Mouse (Mus musculus) intestine, postnatal 0 days (tissue): ENCODE measurements around the gene Rnf224. TPM values are rescaled to one million over a fixed set of nuclear protein-coding genes. Genes with fewer than 3 reads are reported as not detected.
A peak's percentile ranks its signal among the peaks of the same experiment; 100 is the strongest.
"Not testable (repeated sequence)": the region's sequence is repeated elsewhere in the genome, so short reads cannot be mapped to it uniquely, and the experiment has no call there.

Experiments used
- ATAC-seq: fragments of 200-750 bp; cut with Nextera tagmentation; 2 replicates; pipeline ENCODE4 v1.8.0; 2017; ENCODE audit warnings: mild to moderate bottlenecking, moderate TSS enrichment, moderate library complexity
- H3K27ac ChIP-seq: fragments of 300-500 bp; sonication (generic); 2 replicates; pipeline ENCODE4 v1.5.1; 2014; ENCODE audit warnings: mild to moderate bottlenecking, low read depth, low read length, moderate library complexity
- H3K27me3 ChIP-seq: fragments of 300-500 bp; sonication (generic); replicated peaks from 2 replicates; pipeline ENCODE4 v1.6.1; 2014; ENCODE audit warnings: low read length, mixed read lengths; ENCODE audit not compliant: control insufficient read depth, insufficient read depth
- H3K36me3 ChIP-seq: fragments of 300-500 bp; sonication (generic); 2 replicates; pipeline ENCODE4 v1.6.1; 2014; ENCODE audit warnings: mild to moderate bottlenecking, moderate library complexity; ENCODE audit not compliant: control insufficient read depth, insufficient read depth
- H3K4me1 ChIP-seq: fragments of 300-500 bp; sonication (generic); replicated peaks from 2 replicates; pipeline ENCODE4 v1.6.1; 2014; ENCODE audit warnings: antibody characterized with exemption, low read length, mixed read lengths; ENCODE audit not compliant: control insufficient read depth, insufficient read depth
- H3K4me2 ChIP-seq: fragments of 300-500 bp; sonication (generic); replicated peaks from 2 replicates; pipeline ENCODE4 v1.6.1; 2014; ENCODE audit warnings: low read depth, mild to moderate bottlenecking, moderate library complexity
- H3K4me3 ChIP-seq: fragments of 300-500 bp; sonication (generic); 2 replicates; pipeline ENCODE4 v1.5.1; 2014; ENCODE audit warnings: low read depth, low read length
- H3K9ac ChIP-seq: fragments of 300-500 bp; sonication (generic); 2 replicates; pipeline ENCODE4 v1.6.1; 2014; ENCODE audit warnings: mild to moderate bottlenecking, low read depth, low read length
- H3K9me3 ChIP-seq: fragments of 300-500 bp; sonication (generic); 2 replicates; pipeline ENCODE4 v1.6.1; 2016; ENCODE audit warnings: mixed run types; ENCODE audit not compliant: control insufficient read depth
- CTCF ChIP-seq: sonication (generic); IDR thresholded peaks from 2 replicates; pipeline ENCODE4 v1.5.1; 2016; ENCODE audit warnings: low read depth, mild to moderate bottlenecking, control low read depth, antibody characterized with exemption, moderate library complexity
- WGBS: fragments of 180-500 bp; shearing (Covaris S2); extraction: QIAGEN DNeasy Blood & Tissue Kit; methylation state at CpG from one replicate; pipeline ENCODE4 v1.1.7; 2014; 5-methylcytosine and 5-hydroxymethylcytosine counted together
- polyA plus RNA-seq: library from polyadenylated mRNA; unstranded; fragments of >200 nt; fragmentation: Nextera tagmentation; extraction: Ambion mirVana; gene quantifications from 2 replicates; pipeline ENCODE4 v1.2.1, GENCODE M21; 2015

Gene Rnf224
- polyA plus RNA-seq, 1 experiment from 2014 or later: 0.09 TPM

- H3K4me3 ChIP-seq: peak overlapping the region; percentile 92
These were observed 27.7 kb upstream of the Rnf224 start for GRCm38 (mm10) chr2:25264286-25264660.

DNA sequence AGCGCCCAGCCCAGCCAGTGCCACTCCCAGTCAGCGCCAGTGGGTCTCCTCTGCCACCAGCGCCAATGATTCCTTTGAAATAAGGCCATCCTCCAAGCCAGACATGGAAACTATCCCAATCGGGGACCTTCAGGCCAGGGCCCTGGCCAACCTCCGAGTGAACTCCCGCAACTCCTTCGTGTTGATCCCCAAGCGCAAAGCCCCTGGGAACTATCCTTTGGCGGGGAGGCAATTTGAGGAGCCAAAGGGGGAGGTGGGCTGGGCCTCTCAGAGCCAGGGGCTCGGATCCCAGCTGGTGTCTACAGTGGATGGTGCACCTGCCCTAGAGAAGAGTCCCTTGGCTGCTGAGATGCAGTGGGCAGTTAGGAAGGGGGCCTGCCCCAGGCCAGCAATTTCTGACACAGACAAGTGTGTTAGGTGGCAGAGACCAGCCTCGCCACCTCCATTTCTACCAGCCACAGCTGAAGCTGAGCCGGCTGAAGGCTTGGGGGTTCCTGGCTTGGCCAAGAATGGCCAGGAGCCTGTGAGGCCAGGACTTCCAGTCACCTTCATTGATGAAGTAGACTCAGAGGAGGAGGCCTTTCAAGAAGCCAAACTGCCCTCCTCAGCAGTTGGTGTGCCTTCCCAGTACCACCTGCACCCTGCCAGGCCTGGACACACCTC is 27.2 kb upstream of the Rnf224 start:
- H3K4me1 ChIP-seq: no peaks in the 10 kb centered on the region
- ATAC-seq: no peak
- no peaks in the 10 kb centered on the region for H3K9me3 ChIP-seq
- H3K27me3 ChIP-seq: no peaks in the 10 kb centered on the region
- peak overlapping the region; percentile 94 for H3K4me2 ChIP-seq
- TF ChIP-seq CTCF: no peak
- peaks cover 8% of the 10 kb centered on the region for H3K36me3 ChIP-seq
- H3K9ac ChIP-seq: peak overlapping the region; percentile 78
- peak overlapping the region; percentile 93 for H3K27ac ChIP-seq
- H3K4me3 ChIP-seq: peak overlapping the region; percentile 92
- WGBS: 21% methylated on average over 12 of the region's 12 CpGs

More at GRCm38 (mm10) chr2:25264286-25264660, 27.7 kb upstream of the Rnf224 start:
- no peak for ATAC-seq
- Histone ChIP-seq H3K9ac (peak overlapping the region; percentile 78), H3K9me3 (no peaks in the 10 kb centered on the region), H3K4me1 (no peaks in the 10 kb centered on the region), H3K27ac (peak overlapping the region; percentile 93), H3K27me3 (no peaks in the 10 kb centered on the region), H3K36me3 (peaks cover 14% of the 10 kb centered on the region), H3K4me2 (peak overlapping the region; percentile 94)
- 48% methylated on average over 5 of the region's 5 CpGs for WGBS
- TF ChIP-seq CTCF: no peak

GRCm38 (mm10) chr2:25262795-25263622 is 26.4 kb upstream of the Rnf224 start:
- H3K4me2 ChIP-seq: peak overlapping the region; percentile 94
- H3K9me3 ChIP-seq: no peaks in the 10 kb centered on the region
- peak; percentile 20; the same call in 1 of the 2 replicates for TF ChIP-seq CTCF
- no peak for ATAC-seq
- no peaks in the 10 kb centered on the region for H3K27me3 ChIP-seq
- no peaks in the 10 kb centered on the region for H3K4me1 ChIP-seq
- H3K27ac ChIP-seq: peak overlapping the region; percentile 93
- WGBS: 0% methylated on average over 79 of the region's 82 CpGs
- peaks cover under 1% of the 10 kb centered on the region; the same call in 1 of the 2 replicates for H3K36me3 ChIP-seq
- peak overlapping the region; percentile 92 for H3K4me3 ChIP-seq
- peak overlapping the region; percentile 78 for H3K9ac ChIP-seq

DNA sequence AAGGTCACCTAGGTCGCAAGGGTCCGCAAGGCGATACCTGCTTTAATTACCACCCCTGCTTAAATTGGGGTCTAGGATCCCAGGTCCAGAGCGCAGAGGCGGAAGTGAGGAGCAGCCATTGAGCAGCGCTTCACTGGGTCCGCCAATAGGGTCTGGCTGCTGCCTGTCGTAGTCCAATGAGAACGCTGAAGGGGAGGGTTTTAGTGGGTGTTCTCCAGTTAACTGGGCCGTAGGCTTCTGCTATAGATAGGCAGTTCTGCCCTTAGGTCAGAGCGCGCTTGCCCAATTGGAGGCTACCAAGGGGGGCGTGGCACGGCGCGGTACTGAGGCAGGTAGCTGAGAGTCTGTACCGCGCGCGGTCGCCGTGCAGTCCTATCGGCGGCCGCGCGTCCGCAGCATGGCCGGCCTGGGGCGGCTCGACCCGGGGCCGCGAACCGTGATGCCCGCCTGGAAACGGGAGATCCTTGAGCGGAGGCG is 25.7 kb upstream of the Rnf224 start, which contains the start of gene Tprn:
Tprn (plus strand) TSS at position 328 of the 477 bp plus-strand sequence.
- peak; percentile 80 for ATAC-seq
- WGBS: 0% methylated on average over 39 of the region's 39 CpGs
- TF ChIP-seq CTCF: no peak

GRCm38 (mm10) chr2:25261870-25262269 is 25.3 kb upstream of the Rnf224 start:
- Histone ChIP-seq H3K27ac (peak overlapping the region; percentile 82), H3K4me3 (peak overlapping the region; percentile 92), H3K9me3 (no peaks in the 10 kb centered on the region), H3K4me2 (peak overlapping the region; percentile 94), H3K9ac (0 out of 2 replicates have a peak overlapping the region, but pooled peaks have one; percentile 78), H3K36me3 (no peaks in the 10 kb centered on the region), H3K27me3 (no peaks in the 10 kb centered on the region), H3K4me1 (no peaks in the 10 kb centered on the region)
- TF ChIP-seq CTCF: no peak
- ATAC-seq: no peak
- 34% methylated on average over 12 of the region's 12 CpGs for WGBS

More for the DNA sequence above, 25.7 kb upstream of the Rnf224 start, which contains the start of gene Tprn:
- H3K4me2 ChIP-seq: peak within 1 kb of the TSS; percentile 94
- no peaks in the 10 kb centered on the region for H3K9me3 ChIP-seq
- H3K36me3 ChIP-seq: no peaks in the 10 kb centered on the region
- peak within 1 kb of the TSS; percentile 92 for H3K4me3 ChIP-seq
- no peaks in the 10 kb centered on the region for H3K27me3 ChIP-seq
- peak within 1 kb of the TSS; percentile 93 for H3K27ac ChIP-seq
- H3K4me1 ChIP-seq: no peaks in the 10 kb centered on the region
- H3K9ac ChIP-seq: peak within 1 kb of the TSS; percentile 78

GRCm38 (mm10) chr2:25258887-25259286 is 22.3 kb upstream of the Rnf224 start:
- whole genome bisulfite sequencing: 66% methylated on average over 2 of the region's 2 CpGs
- Histone ChIP-seq H3K27me3 (no peaks in the 10 kb centered on the region), H3K9me3 (no peaks in the 10 kb centered on the region), H3K4me1 (no peaks in the 10 kb centered on the region), H3K4me3 (no peak overlapping the region), H3K9ac (no peak overlapping the region), H3K27ac (no peak overlapping the region), H3K36me3 (no peaks in the 10 kb centered on the region), H3K4me2 (no peak overlapping the region)
- TF ChIP-seq CTCF: peak; percentile 72
- ATAC-seq: no peak

DNA sequence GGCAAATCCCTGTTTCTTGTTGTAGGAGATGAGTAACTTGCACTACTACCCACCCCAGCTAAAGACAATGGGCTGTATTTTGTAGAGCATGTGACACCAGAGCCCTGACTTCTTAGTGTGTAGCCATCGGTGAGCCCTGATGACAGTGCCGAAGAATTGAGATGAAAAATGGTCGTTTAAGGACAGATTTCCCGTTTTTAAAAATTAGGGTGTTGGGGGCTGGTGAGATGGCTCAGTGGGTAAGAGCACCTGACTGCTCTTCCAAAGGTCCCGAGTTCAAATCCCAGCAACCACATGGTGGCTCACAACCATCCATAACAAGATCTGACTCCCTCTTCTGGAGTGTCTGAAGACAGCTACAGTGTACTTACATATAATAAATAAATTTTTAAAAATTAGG is 20.7 kb upstream of the Rnf224 start:
- H3K4me2 ChIP-seq, ATAC-seq, H3K27me3 ChIP-seq, H3K9me3 ChIP-seq, H3K27ac ChIP-seq, H3K36me3 ChIP-seq, H3K4me3 ChIP-seq, H3K4me1 ChIP-seq, H3K9ac ChIP-seq: not testable (repeated sequence)
- WGBS: 79% methylated on average over 5 of the region's 5 CpGs
